ENCODE assay signal across 9 mouse cellular contexts in genomic region chr9:49051349-49051748, GRCm38 (mm10). TPM values are rescaled to one million over a fixed set of nuclear protein-coding genes. Genes with fewer than 3 reads are reported as not detected.
DNase-seq lines count a peak whose midpoint lies in the region; ATAC-seq and TF ChIP-seq lines count a peak whose summit lies in the region.
"Had no signal": no experiment of that assay in that cellular context is flagged by ENCODE, and none has a peak within 500 bp of the region (broad histone marks: within the 10 kb centered on the region; RNA-seq: fewer than 3 reads in every experiment).

No protein-coding gene starts in this region.

- no peaks in the 10 kb centered on the region for H3K27me3 ChIP-seq in forebrain, postnatal 0 days (ENCODE audit: insufficient read depth, low read length)
- no peaks in the 10 kb centered on the region for H3K27me3 ChIP-seq in forebrain, embryonic 15.5 days
- peaks cover 20% of the 10 kb centered on the region for H3K27me3 ChIP-seq in G1E (ENCODE audit: insufficient read depth, low read length)
- H3K27me3 ChIP-seq: midbrain, embryonic 12.5 days had no signal

- H3K4me2 ChIP-seq in forebrain, postnatal 0 days (ENCODE audit: low read depth): no peak overlapping the region
- no peak overlapping the region for H3K4me2 ChIP-seq in forebrain, embryonic 15.5 days (replicated peaks)
- H3K4me2 ChIP-seq: midbrain, embryonic 12.5 days had no signal

- WGBS in forebrain, postnatal 0 days: 12% methylated on average over 5 of the region's 5 CpGs
- WGBS in forebrain, embryonic 15.5 days: 13% methylated on average over 5 of the region's 5 CpGs

- TF ChIP-seq CTCF in forebrain, postnatal 0 days (IDR thresholded peaks at IDR 0.05; ENCODE audit: low read depth): peak; percentile 83
- TF ChIP-seq CTCF in G1E (IDR thresholded peaks at IDR 0.05; ENCODE audit: low read depth, low read length): peak; percentile 64
- TF ChIP-seq CTCF in gastrocnemius, adult 2 months (IDR thresholded peaks at IDR 0.05): peak; percentile 89

- H3K36me3 ChIP-seq in forebrain, postnatal 0 days (ENCODE audit: insufficient read depth): no peaks in the 10 kb centered on the region
- no peaks in the 10 kb centered on the region for H3K36me3 ChIP-seq in forebrain, embryonic 15.5 days
- H3K36me3 ChIP-seq in G1E (replicated peaks): no peaks in the 10 kb centered on the region
- H3K36me3 ChIP-seq: midbrain, embryonic 12.5 days had no signal

- no peaks in the 10 kb centered on the region for H3K9me3 ChIP-seq in forebrain, postnatal 0 days (ENCODE audit: low read length)
- no peaks in the 10 kb centered on the region for H3K9me3 ChIP-seq in forebrain, embryonic 15.5 days
- H3K9me3 ChIP-seq in G1E (replicated peaks): no peaks in the 10 kb centered on the region
- H3K9me3 ChIP-seq: midbrain, embryonic 12.5 days had no signal

- no peak overlapping the region for H3K27ac ChIP-seq in forebrain, postnatal 0 days (ENCODE audit: low read depth, low read length)
- no peak overlapping the region for H3K27ac ChIP-seq in forebrain, embryonic 15.5 days (replicated peaks)
- no peak overlapping the region for H3K27ac ChIP-seq in gastrocnemius, adult 2 months
- H3K27ac ChIP-seq: midbrain, embryonic 12.5 days had no signal

- ATAC-seq in forebrain, postnatal 0 days: peak; percentile 25; the same call in 1 of the 2 replicates
- no peak for ATAC-seq in forebrain, embryonic 15.5 days (replicated peaks)
- ATAC-seq in G1E (ENCODE audit: extremely low read depth, insufficient number of reproducible peaks, low FRiP score, poor library complexity, severe bottlenecking): no peak
- peak; percentile 64 for ATAC-seq in megakaryocyte, adult 5-6 weeks (ENCODE audit: poor library complexity, severe bottlenecking)

- intact Hi-C loops in gastrocnemius, adult 2 months (cut with DNase I): loop anchor here (5.0 to 10.0 kb wide), 3 partner anchors 49 to 557 kb away; partner anchors contain the start of genes Gm5617 and Rbm7

- H3K4me1 ChIP-seq in forebrain, postnatal 0 days (ENCODE audit: insufficient read depth): 0 out of 2 replicates have a peak, but pooled peaks cover 3% of the 10 kb centered on the region
- peaks cover 8% of the 10 kb centered on the region for H3K4me1 ChIP-seq in forebrain, embryonic 15.5 days
- H3K4me1 ChIP-seq in G1E (ENCODE audit: insufficient read depth, low read depth, low read length): peaks cover 18% of the 10 kb centered on the region

- no peak overlapping the region for H3K9ac ChIP-seq in forebrain, postnatal 0 days
- H3K9ac ChIP-seq in forebrain, embryonic 15.5 days (replicated peaks): no peak overlapping the region
- H3K9ac ChIP-seq: midbrain, embryonic 12.5 days had no signal

- DNase-seq in forebrain, postnatal 0 days: peak; percentile 76
- peak; percentile 30 for DNase-seq in G1E (ENCODE audit: low spot score)
- DNase-seq in c-Kit-positive CD71-positive TER-119-positive erythroid progenitor cells, embryonic 14.5 days (ENCODE audit: low spot score): peak; percentile 52
- DNase-seq in gastrocnemius, adult 2 months: peak; percentile 73
- peak; percentile 44 to 67 for DNase-seq in layer of hippocampus, adult 8-10 months (ENCODE audit: low spot score in 2 of 2)
- DNase-seq in spleen, postnatal 10 days (ENCODE audit: low spot score in 2 of 2): peak; percentile 31 to 73

- H3K4me3 ChIP-seq in forebrain, postnatal 0 days (ENCODE audit: low read depth, low read length): no peak overlapping the region
- no peak overlapping the region for H3K4me3 ChIP-seq in forebrain, embryonic 15.5 days
- H3K4me3 ChIP-seq in G1E (ENCODE audit: low read depth, low read length): no peak overlapping the region
- no peak overlapping the region for H3K4me3 ChIP-seq in gastrocnemius, adult 2 months
- H3K4me3 ChIP-seq: midbrain, embryonic 12.5 days had no signal

RNA-seq across cellular contexts. Expression of gene Zw10, which starts 4.1 kb away (rescaled TPM):
- 15.2 and 18.6 TPM in 2 replicates for total RNA-seq in forebrain, postnatal 0 days (2014; rRNA removed)
- polyA plus RNA-seq in forebrain, postnatal 0 days (2015; fragmentation: Nextera tagmentation; extraction: Ambion mirVana): 12.3 and 16.1 TPM in 2 replicates
- 30.3 and 32.3 TPM in 2 replicates for polyA plus RNA-seq in forebrain, embryonic 15.5 days (2015; fragmentation: Nextera tagmentation; extraction: Ambion mirVana)
- total RNA-seq in G1E (2014; fragmentation: Nextera tagmentation) (52.0 and 53.1 TPM in 2 replicates), G1E (2017) (45.8 and 46.4 TPM in 2 replicates)
- 5.2 and 6.6 TPM in 2 replicates for polyA plus RNA-seq in G1E (2012)
- 1 to 10 TPM; 8.2 to 8.8 TPM for total RNA-seq in gastrocnemius, adult 2 months (2021)
- 10 to 100 TPM; 16.4 to 21.8 (median 17.6) TPM for total RNA-seq in layer of hippocampus, adult 8-10 months (2022)
- 18.6 and 20.9 TPM in 2 replicates for total RNA-seq in megakaryocyte, adult 5-6 weeks (2015)
- total RNA-seq in megakaryocyte, adult 5-6 weeks (2017): 25.1 and 25.8 TPM in 2 replicates

RNA-seq across cellular contexts. Expression of gene Tmprss5, which starts 29.7 kb away (rescaled TPM):
- 0.14 and 1.0 TPM in 2 replicates for total RNA-seq in forebrain, postnatal 0 days (2014; rRNA removed)
- polyA plus RNA-seq in forebrain, postnatal 0 days (2015; fragmentation: Nextera tagmentation; extraction: Ambion mirVana): 0.88 and 1.4 TPM in 2 replicates
- 1.2 and 1.7 TPM in 2 replicates for polyA plus RNA-seq in forebrain, embryonic 15.5 days (2015; fragmentation: Nextera tagmentation; extraction: Ambion mirVana)
- total RNA-seq in G1E (2014; fragmentation: Nextera tagmentation): not detected in 2 replicates
- 0.22 and 0.23 TPM in 2 replicates for total RNA-seq in G1E (2017)
- polyA plus RNA-seq in G1E (2012): not detected in 2 replicates
- total RNA-seq in gastrocnemius, adult 2 months (2021): under 1 TPM in 1 of 2 experiments, not detected in 1; 0.33 TPM
- 1 to 10 TPM; 1.2 to 2.8 (median 2.3) TPM for total RNA-seq in layer of hippocampus, adult 8-10 months (2022)
- total RNA-seq in megakaryocyte, adult 5-6 weeks (2015): not detected in 2 replicates
- not detected in 2 replicates for total RNA-seq in megakaryocyte, adult 5-6 weeks (2017)

Comparison
In these comparisons a context has a peak if more than half of its experiments do, and no peak if none do; other contexts are left out.
1. ATAC-seq: peak in forebrain, postnatal 0 days (single experiment) and megakaryocyte, adult 5-6 weeks (single experiment); none in forebrain, embryonic 15.5 days (single experiment) and G1E (single experiment).
2. Peak in every context shown above with its lines, with median percentiles within 50 percentile points of each other: DNase-seq and CTCF ChIP-seq.